Mouse (Mus musculus): ENCODE results near the gene G3bp1. TPM values are rescaled to one million over a fixed set of nuclear protein-coding genes. Genes with fewer than 3 reads are reported as not detected.

Gene G3bp1
- polyA plus RNA-seq, 1 experiment from 2014 or later = 61.7 TPM

GRCm38 (mm10) chr11:55545690-55546089, 76.2 kb downstream of the G3bp1 start:
- Histone ChIP-seq H3K27me3 (no peaks in the 10 kb centered on the region), H3K4me2 (no peak overlapping the region), H3K4me1 (replicated peaks) (no peaks in the 10 kb centered on the region), H3K9ac (no peak overlapping the region), H3K4me3 (replicated peaks) (no peak overlapping the region), H3K27ac (replicated peaks) (no peak overlapping the region), H3K9me3 (replicated peaks) (no peaks in the 10 kb centered on the region), H3K36me3 (replicated peaks) (no peaks in the 10 kb centered on the region)
- ATAC-seq (ENCODE audit: insufficient read depth) = no peak
- 50% methylated on average over 1 of the region's 1 CpGs for WGBS (ENCODE audit: insufficient replicate concordance)

Small RNA genes lying within 50 kb of the gene (microRNA-seq; reads per million reads assigned to microRNA genes)
- gene Mir7652 = not detected

Other genes with a start within 250 kb of the G3bp1 start
- not detected in 2 replicates for gene Fat2, start 133.1 kb upstream of the G3bp1 start, polyA plus RNA-seq (2015; fragmentation: Nextera tagmentation; extraction: Ambion mirVana)
- 154 and 161 TPM in 2 replicates for gene Sparc, start 46.5 kb upstream of the G3bp1 start, polyA plus RNA-seq (2015; fragmentation: Nextera tagmentation; extraction: Ambion mirVana)
- gene Atox1, start 8.4 kb upstream of the G3bp1 start, polyA plus RNA-seq (2015; fragmentation: Nextera tagmentation; extraction: Ambion mirVana) = 181 and 201 TPM in 2 replicates
- not detected in 2 replicates for gene Glra1, start 138.5 kb downstream of the G3bp1 start, polyA plus RNA-seq (2015; fragmentation: Nextera tagmentation; extraction: Ambion mirVana)

Measured in liver, embryonic 15.5 days (tissue).